Mouse (Mus musculus) hindbrain, embryonic 14.5 days (tissue): ENCODE data around the gene Mxd3. TPM values are rescaled to one million over a fixed set of nuclear protein-coding genes. Genes with fewer than 3 reads are reported as not detected.

Experiments used
- ATAC-seq: fragments of 200-750 bp; cut with Nextera tagmentation; 2 replicates; pipeline ENCODE4 v1.8.0; 2017; ENCODE audit warnings: moderate number of reproducible peaks, mild to moderate bottlenecking, moderate TSS enrichment, moderate library complexity; ENCODE audit not compliant: low FRiP score
- DNase-seq: peaks from one replicate; pipeline ENCODE4 v3.0.0-alpha.2; 2015; ENCODE audit warnings: low spot score
- H3K27ac ChIP-seq: fragments of 300-500 bp; sonication (generic); 2 replicates; pipeline ENCODE4 v1.5.1; 2014; ENCODE audit warnings: mild to moderate bottlenecking, moderate library complexity
- H3K27me3 ChIP-seq: fragments of 300-500 bp; sonication (generic); 2 replicates; pipeline ENCODE4 v1.6.1; 2014; ENCODE audit warnings: mild to moderate bottlenecking, low read length, mixed read lengths; ENCODE audit not compliant: control insufficient read depth, insufficient read depth
- H3K36me3 ChIP-seq: fragments of 300-500 bp; sonication (generic); replicated peaks from 2 replicates; pipeline ENCODE4 v1.6.1; 2014; ENCODE audit not compliant: control insufficient read depth, insufficient read depth
- H3K4me1 ChIP-seq: fragments of 300-500 bp; sonication (generic); replicated peaks from 2 replicates; pipeline ENCODE4 v1.6.1; 2014; ENCODE audit warnings: antibody characterized with exemption, low read length, mixed read lengths; ENCODE audit not compliant: control insufficient read depth, insufficient read depth
- H3K4me2 ChIP-seq: fragments of 300-500 bp; sonication (generic); replicated peaks from 2 replicates; pipeline ENCODE4 v1.6.1; 2014; ENCODE audit warnings: mild to moderate bottlenecking, moderate library complexity
- H3K4me3 ChIP-seq: fragments of 300-500 bp; sonication (generic); replicated peaks from 2 replicates; pipeline ENCODE4 v1.5.1; 2014; ENCODE audit warnings: mild to moderate bottlenecking, low read length
- H3K9ac ChIP-seq: fragments of 300-500 bp; sonication (generic); 2 replicates; pipeline ENCODE4 v1.6.1; 2014
- H3K9me3 ChIP-seq: fragments of 300-500 bp; sonication (generic); 2 replicates; pipeline ENCODE4 v1.6.1; 2016; ENCODE audit warnings: low read length; ENCODE audit not compliant: control insufficient read depth
- WGBS: fragments of 180-500 bp; shearing (Covaris S2); extraction: QIAGEN DNeasy Blood & Tissue Kit; methylation state at CpG from one replicate; pipeline ENCODE4 v1.1.7; 2014; 5-methylcytosine and 5-hydroxymethylcytosine counted together
- polyA plus RNA-seq: library from polyadenylated mRNA; unstranded; fragments of >200 nt; fragmentation: Nextera tagmentation; extraction: Ambion mirVana; gene quantifications from 2 replicates; pipeline ENCODE4 v1.2.1, GENCODE M21; 2014

The Mxd3 gene
- polyA plus RNA-seq, 1 experiment from 2014 or later: 8.4 TPM

DNA sequence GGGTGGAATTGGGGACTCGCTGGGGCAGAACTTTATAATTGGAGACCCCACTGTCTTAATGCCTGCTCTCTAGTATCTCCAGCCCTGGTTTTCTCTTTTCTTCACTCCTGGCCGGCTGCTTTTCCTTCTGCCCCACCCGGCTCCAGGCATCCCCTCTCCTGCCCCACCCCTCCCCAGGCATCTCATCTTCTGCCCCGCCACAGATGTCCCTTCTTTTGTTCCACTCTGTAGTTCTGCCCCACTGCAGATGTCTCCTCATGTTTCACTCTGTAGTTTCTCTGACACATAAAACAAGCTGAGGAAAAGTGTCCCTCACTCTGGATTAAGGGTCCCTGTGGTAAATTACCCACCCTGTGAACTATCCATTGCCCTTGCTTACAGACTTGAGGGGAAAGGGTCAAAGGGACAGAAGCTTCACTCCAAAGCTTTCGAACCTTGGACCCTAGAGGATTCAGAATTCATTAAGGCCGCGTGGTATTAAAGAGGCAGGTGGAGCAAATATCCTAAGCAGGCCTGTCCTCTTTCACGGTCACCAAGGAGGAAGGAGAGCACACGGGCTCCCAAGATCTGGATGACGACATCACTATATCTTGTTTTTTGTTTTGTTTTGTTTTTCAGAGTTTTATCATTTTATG lies 7.8 kb upstream of the Mxd3 start:
- Histone ChIP-seq H3K27me3 (no peaks in the 10 kb centered on the region), H3K9me3 (no peaks in the 10 kb centered on the region), H3K9ac (no peak overlapping the region), H3K36me3 (no peaks in the 10 kb centered on the region), H3K4me3 (no peak overlapping the region), H3K27ac (no peak overlapping the region), H3K4me2 (no peak overlapping the region), H3K4me1 (no peaks in the 10 kb centered on the region)
- no peak for DNase-seq
- ATAC-seq: no peak
- 59% methylated on average over 10 of the region's 10 CpGs for WGBS

DNA sequence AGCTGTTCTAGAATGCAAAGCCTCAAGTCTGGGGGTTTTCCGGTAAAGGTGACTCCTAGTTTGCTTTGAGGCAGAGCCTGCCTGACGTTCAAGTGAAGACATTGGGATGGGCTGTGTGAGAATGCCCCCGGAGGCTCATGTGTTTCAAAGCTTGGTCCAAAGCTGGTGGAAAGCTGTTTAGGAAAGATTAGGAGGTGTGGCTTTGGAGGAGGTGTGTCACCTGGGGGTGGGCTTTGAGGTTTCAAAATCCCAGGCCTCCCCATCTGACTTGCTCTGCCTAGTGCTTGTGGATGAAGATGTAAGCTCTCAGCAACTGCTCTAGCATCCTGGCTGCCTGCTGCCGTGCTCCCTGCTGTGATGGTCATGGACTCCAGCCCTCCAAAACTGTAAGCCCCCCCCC lies 6.1 kb upstream of the Mxd3 start:
- Histone ChIP-seq H3K4me3 (no peak overlapping the region), H3K27me3 (no peaks in the 10 kb centered on the region), H3K9me3 (no peaks in the 10 kb centered on the region), H3K36me3 (no peaks in the 10 kb centered on the region), H3K27ac (no peak overlapping the region), H3K4me2 (no peak overlapping the region), H3K4me1 (no peaks in the 10 kb centered on the region), H3K9ac (no peak overlapping the region)
- ATAC-seq: no peak
- 85% methylated on average over 4 of the region's 4 CpGs for WGBS
- no peak for DNase-seq

DNA sequence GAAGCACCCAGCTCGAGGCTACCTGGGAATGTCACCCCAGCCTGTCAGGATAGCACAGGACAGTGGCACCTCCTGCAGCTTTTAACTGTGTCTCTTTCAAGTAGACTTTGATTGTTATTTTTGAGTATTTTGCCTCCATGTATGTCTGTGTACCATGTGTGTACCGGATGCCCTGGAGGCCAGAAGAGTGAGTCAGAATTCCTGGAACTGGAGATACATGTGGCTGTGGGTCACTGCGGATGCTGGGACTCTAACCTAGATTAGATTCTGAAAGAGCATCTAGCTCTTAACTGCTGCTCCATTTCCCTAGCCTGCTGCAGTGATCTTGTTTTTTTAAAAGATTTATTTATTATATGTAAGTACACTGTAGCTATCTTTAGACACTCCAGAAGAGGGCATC lies 2.7 kb upstream of the Mxd3 start:
- ATAC-seq (no peak), DNase-seq (no peak)
- WGBS: 91% methylated on average over 3 of the region's 3 CpGs
- Histone ChIP-seq H3K36me3 (no peaks in the 10 kb centered on the region), H3K27me3 (no peaks in the 10 kb centered on the region), H3K4me2 (no peak overlapping the region), H3K27ac (no peak overlapping the region), H3K9ac (no peak overlapping the region), H3K4me3 (no peak overlapping the region), H3K4me1 (peaks cover 10% of the 10 kb centered on the region; the same call in 1 of the 2 replicates), H3K9me3 (no peaks in the 10 kb centered on the region)

DNA sequence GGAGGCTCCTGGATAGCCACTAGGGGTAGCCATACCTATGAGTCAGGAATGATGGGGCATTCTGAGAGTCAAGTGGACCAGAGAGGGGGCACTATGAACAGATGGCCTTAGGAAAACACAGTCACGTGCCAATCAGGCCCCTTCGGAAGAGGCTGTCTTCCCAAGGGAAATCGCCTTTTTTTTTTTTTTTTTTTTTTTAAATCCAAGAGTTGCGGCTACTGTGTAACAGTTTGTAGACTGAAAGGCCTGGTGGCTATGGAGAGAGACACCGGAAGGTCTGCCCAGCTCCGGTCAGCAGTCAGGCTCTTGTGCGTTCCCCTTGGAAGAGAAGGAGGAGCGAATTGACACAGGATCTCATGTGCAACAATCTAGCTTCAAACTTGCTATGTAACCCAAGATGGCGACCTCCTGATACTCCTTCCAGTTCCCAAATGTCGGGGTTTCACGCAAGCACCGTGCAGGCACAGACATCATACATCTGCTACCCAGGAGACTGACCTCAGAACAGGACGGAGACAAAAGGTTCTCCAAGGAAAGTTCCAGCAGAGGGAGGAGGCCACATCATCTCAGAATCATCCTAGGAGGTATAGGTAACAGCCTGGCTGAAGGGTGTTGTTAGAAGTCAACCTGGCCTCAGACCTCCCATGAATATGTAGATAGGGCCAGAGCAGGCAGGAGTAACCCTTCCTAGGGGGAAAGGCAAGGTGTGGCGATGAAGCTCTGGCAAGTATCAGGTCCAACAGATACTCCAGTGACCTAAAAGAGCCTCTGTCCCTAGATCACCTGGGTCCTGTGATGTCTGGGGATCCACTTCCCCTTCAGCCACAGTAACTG lies 1.2 kb upstream of the Mxd3 start:
- H3K4me3 ChIP-seq: peak overlapping the region; percentile 64
- H3K36me3 ChIP-seq: peaks cover 6% of the 10 kb centered on the region
- peaks cover 15% of the 10 kb centered on the region; the same call in 1 of the 2 replicates for H3K4me1 ChIP-seq
- 0 out of 2 replicates have a peak overlapping the region, but pooled peaks have one; percentile 53 for H3K27ac ChIP-seq
- H3K9me3 ChIP-seq: no peaks in the 10 kb centered on the region
- no peaks in the 10 kb centered on the region for H3K27me3 ChIP-seq
- ATAC-seq: no peak
- no peak for DNase-seq
- WGBS: 44% methylated on average over 14 of the region's 14 CpGs
- H3K9ac ChIP-seq: peak overlapping the region; percentile 63; the same call in 1 of the 2 replicates
- peak overlapping the region; percentile 91 for H3K4me2 ChIP-seq

DNA sequence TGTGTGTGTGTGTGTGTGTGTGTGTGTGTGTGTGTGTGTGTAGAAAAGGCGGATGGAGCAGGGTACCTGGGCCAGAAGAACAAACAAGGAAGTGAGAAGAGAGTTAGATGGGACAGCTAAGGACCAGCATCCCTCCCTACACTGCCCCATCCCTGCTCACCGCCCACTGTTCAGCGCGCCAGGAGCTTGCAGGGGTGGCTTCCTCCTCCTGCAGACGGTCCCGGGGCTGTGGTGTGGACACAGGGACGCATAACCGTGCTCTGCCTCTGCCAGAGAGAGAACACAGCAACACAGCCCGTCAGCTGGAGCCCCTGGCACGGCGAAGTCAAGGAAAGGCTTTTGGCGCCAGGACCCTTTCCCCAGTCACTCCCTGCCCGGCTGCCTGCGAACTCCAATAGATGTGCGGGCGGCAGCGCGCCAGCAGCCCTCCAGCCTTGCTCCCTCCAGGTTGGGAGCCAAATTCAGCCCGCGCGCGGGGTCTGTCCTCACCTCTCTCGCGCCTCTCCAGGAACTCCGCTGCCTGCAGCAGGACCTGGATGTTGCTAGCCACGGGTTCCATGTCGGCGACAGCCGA lies 427 bp downstream of the Mxd3 start:
- DNase-seq: peak; percentile 57
- under 1% methylated on average over 29 of the region's 29 CpGs for WGBS
- Histone ChIP-seq H3K4me2 (peak overlapping the region; percentile 91), H3K36me3 (peaks cover 20% of the 10 kb centered on the region), H3K27me3 (no peaks in the 10 kb centered on the region), H3K4me1 (peaks cover 15% of the 10 kb centered on the region; the same call in 1 of the 2 replicates), H3K4me3 (peak overlapping the region; percentile 64), H3K9ac (peak overlapping the region; percentile 63), H3K27ac (no peak overlapping the region), H3K9me3 (no peaks in the 10 kb centered on the region)
- ATAC-seq: peak; percentile 19; the same call in 1 of the 2 replicates

DNA sequence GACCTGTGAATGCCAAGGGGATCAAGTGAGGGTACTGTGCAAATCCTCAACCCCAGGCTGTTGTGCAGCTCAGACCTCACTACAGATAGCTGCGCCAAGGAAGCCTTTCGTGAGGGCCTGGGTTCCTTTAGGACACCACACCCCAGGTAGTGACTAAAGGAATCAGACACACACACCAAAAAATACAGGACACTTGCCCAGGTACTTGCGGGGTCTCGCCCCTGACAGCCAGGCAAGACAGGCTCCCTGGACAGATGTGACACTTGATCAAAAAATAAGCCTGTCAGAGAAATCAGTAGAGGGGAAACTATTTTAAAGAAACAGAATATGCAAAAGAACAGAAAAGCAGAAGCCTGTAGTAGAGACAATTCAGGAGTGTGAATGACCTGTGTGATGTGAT lies 982 bp downstream of the Mxd3 start:
- no peaks in the 10 kb centered on the region for H3K9me3 ChIP-seq
- H3K4me1 ChIP-seq: peaks cover 19% of the 10 kb centered on the region; the same call in 1 of the 2 replicates
- WGBS: 68% methylated on average over 4 of the region's 4 CpGs
- H3K9ac ChIP-seq: peak overlapping the region; percentile 63; the same call in 1 of the 2 replicates
- H3K4me3 ChIP-seq: peak overlapping the region; percentile 64
- ATAC-seq (no peak), DNase-seq (no peak)
- H3K27ac ChIP-seq: no peak overlapping the region
- H3K4me2 ChIP-seq: peak overlapping the region; percentile 91
- H3K27me3 ChIP-seq: no peaks in the 10 kb centered on the region
- peaks cover 26% of the 10 kb centered on the region for H3K36me3 ChIP-seq

DNA sequence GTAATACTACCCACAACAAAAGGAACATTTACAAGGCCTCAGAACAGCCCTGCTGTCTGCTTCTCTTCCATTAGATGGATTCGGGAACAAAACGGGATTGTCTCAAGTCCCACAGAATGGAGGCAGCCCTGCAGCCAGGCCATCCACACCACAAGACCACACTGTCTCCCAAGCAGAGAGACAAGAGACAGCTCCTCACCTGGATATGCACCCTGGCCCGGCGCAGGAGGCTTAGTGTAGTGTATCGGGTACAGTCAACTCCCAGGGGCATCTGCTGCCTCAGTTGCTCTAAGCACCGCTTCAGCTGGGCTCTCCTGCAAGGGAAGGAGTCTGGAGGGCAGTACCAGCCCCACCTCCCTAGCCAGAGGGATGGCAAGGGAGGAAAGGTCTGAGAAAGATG lies 1.5 kb downstream of the Mxd3 start:
- no peak overlapping the region for H3K9ac ChIP-seq
- DNase-seq: no peak

DNA sequence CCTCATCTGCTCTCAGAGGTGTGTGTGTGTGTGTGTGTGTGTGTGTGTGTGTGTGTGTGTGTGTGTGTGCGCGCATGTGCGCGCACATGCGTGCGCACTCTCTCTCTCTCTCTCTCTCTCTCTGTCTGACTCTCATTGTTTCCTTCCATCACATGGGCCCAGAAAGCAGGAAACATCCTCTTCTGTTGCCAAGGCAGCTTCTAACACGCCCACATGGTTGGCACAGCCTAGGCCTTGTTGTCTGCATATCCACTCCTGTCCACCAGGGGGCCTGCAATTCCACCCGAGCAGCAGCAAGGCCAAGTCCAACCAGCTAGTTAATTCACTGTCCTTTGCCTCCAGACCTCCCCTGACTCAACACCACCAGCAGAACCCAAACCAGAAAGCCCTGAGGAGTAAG lies 2.0 kb downstream of the Mxd3 start:
- H3K4me1 ChIP-seq: peaks cover 29% of the 10 kb centered on the region
- H3K4me2 ChIP-seq: no peak overlapping the region
- 36% methylated on average over 8 of the region's 8 CpGs for WGBS
- peaks cover 33% of the 10 kb centered on the region for H3K36me3 ChIP-seq
- no peak overlapping the region for H3K4me3 ChIP-seq
- 0 out of 2 replicates have a peak overlapping the region, but pooled peaks have one; percentile 34 for H3K9ac ChIP-seq
- no peaks in the 10 kb centered on the region for H3K27me3 ChIP-seq
- H3K9me3 ChIP-seq: no peaks in the 10 kb centered on the region
- ATAC-seq: peak; percentile 31
- peak; percentile 84 for DNase-seq
- no peak overlapping the region for H3K27ac ChIP-seq

More for the DNA sequence above, 1.5 kb downstream of the Mxd3 start:
- Histone ChIP-seq H3K4me1 (peaks cover 24% of the 10 kb centered on the region), H3K4me2 (peak overlapping the region; percentile 91; the same call in 1 of the 2 replicates), H3K36me3 (peaks cover 30% of the 10 kb centered on the region), H3K4me3 (no peak overlapping the region), H3K9me3 (no peaks in the 10 kb centered on the region), H3K27me3 (no peaks in the 10 kb centered on the region), H3K27ac (no peak overlapping the region)
- WGBS: 90% methylated on average over 6 of the region's 6 CpGs
- ATAC-seq: no peak

DNA sequence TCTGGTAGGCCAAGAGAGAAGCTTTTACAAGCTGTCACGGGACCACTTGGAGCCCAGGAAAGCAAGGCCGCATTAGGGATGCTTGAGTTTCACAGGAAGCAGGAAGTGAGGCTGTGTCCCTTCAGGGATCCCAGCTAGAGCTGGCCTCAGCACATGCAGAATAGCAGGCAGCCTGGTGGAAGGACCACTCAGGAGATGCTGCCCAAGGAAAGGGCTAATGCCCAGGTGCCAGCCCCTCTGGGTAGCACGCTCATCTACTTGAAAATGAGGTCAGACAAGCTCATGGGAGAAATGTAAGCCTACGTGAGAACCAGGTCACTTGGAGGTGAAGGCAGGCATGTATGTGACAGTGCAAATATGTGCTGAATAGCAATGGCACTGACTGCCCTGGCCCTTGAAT lies 2.5 kb downstream of the Mxd3 start:
- Histone ChIP-seq H3K4me2 (peak overlapping the region; percentile 15; the same call in 1 of the 2 replicates), H3K4me1 (peaks cover 31% of the 10 kb centered on the region), H3K36me3 (peaks cover 33% of the 10 kb centered on the region), H3K27ac (peak overlapping the region; percentile 54), H3K4me3 (no peak overlapping the region), H3K9me3 (no peaks in the 10 kb centered on the region), H3K27me3 (no peaks in the 10 kb centered on the region), H3K9ac (0 out of 2 replicates have a peak overlapping the region, but pooled peaks have one; percentile 34)
- 59% methylated on average over 4 of the region's 4 CpGs for WGBS
- no peak for ATAC-seq
- no peak for DNase-seq
